Mouse (Mus musculus): ENCODE results near the gene 4930518I15Rik.

GRCm38 (mm10) chr2:156815412-156815811, 42.3 kb downstream of the 4930518I15Rik start:
- TF ChIP-seq CTCF (IDR thresholded peaks at IDR 0.05; ENCODE audit: low read depth) (no peak), EP300 (IDR thresholded peaks at IDR 0.05; ENCODE audit: low read depth) (no peak)

Data from heart, postnatal 0 days (tissue).